Mouse (Mus musculus): Measurements from ENCODE around the gene Vmn1r107. TPM values are rescaled to one million over a fixed set of nuclear protein-coding genes. Genes with fewer than 3 reads are reported as not detected.
"Not testable (repeated sequence)": the region's sequence is repeated elsewhere in the genome, so short reads cannot be mapped to it uniquely, and the experiment has no call there.

The Vmn1r107 gene
- not detected for polyA plus RNA-seq (2012; fragmentation: generic; extraction: Trizol)

DNA sequence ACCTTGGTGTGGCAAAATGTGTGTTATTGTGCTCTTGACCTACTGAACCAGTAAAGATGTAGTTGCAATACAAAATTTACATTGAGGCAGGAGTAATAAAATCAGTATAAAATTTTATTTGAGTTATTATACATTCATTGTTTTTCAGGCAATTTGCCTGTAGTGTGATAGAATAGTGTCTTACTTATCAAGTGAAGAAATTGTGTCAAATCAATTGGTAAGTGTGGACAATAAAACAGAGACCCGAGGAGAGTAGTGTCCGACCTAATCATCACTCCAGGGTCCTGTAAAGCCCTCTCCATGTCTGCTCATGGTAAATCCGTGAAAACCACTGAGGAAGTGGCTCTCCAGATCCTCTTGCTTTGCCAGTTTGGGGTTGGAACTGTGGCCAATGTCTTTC lies at the start of gene Vmn1r107:
Vmn1r107 (plus strand) TSS at position 301 of the 400 bp plus-strand sequence.
- H3ac ChIP-seq (ENCODE audit: control insufficient read depth, insufficient read length); H3K4me3 ChIP-seq; H3K36me3 ChIP-seq (ENCODE audit: control insufficient read depth, insufficient read depth); H3K79me2 ChIP-seq (ENCODE audit: control insufficient read depth, insufficient read depth); H3K27me3 ChIP-seq (ENCODE audit: control insufficient read depth, insufficient read depth, insufficient read length); H3K4me2 ChIP-seq (ENCODE audit: low read depth): not testable (repeated sequence)

DNA sequence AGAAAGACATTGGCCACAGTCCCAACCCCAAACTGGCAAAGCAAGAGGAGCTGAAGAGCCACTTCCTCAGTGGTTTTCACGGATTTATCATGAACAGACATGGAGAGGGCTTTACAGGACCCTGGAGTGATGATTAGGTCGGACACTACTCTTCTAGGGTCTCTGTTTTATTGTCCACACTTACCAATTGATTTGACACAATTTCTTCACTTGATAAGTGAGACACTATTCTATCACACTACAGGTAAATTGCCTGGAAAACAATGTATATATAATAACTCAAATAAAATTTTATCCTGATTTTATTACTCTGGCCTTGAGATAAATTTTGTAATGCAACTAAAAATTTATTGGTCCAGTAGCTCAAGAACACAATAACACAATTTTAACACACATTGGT lies 34.4 kb downstream of the Vmn1r107 start, which contains the start of gene Vmn1r111:
Vmn1r111 (minus strand) TSS at position 101 of the 400 bp plus-strand sequence.
- not testable (repeated sequence) for H3K27me3 ChIP-seq (ENCODE audit: control insufficient read depth, insufficient read depth, insufficient read length); H3K36me3 ChIP-seq (ENCODE audit: control insufficient read depth, insufficient read depth); H3ac ChIP-seq (ENCODE audit: control insufficient read depth, insufficient read length); H3K4me3 ChIP-seq; H3K79me2 ChIP-seq (ENCODE audit: control insufficient read depth, insufficient read depth); H3K4me2 ChIP-seq (ENCODE audit: low read depth)

Other genes starting within 250 kb of the Vmn1r107 start
- not detected for gene Vmn1r101, start 226.3 kb upstream of the Vmn1r107 start, polyA plus RNA-seq (2012; fragmentation: generic; extraction: Trizol)
- gene Gm10670, start 194.0 kb upstream of the Vmn1r107 start, polyA plus RNA-seq (2012; fragmentation: generic; extraction: Trizol): not detected
- gene Vmn1r103, start 158.4 kb upstream of the Vmn1r107 start, polyA plus RNA-seq (2012; fragmentation: generic; extraction: Trizol): not detected
- gene Vmn1r104, start 135.1 kb upstream of the Vmn1r107 start, polyA plus RNA-seq (2012; fragmentation: generic; extraction: Trizol): not detected
- not detected for gene Gm5726, start 123.2 kb upstream of the Vmn1r107 start, polyA plus RNA-seq (2012; fragmentation: generic; extraction: Trizol)
- not detected for gene Gm4141, start 92.7 kb upstream of the Vmn1r107 start, polyA plus RNA-seq (2012; fragmentation: generic; extraction: Trizol)
- not detected for gene Gm4513, start 69.9 kb upstream of the Vmn1r107 start, polyA plus RNA-seq (2012; fragmentation: generic; extraction: Trizol)
- not detected for gene Vmn1r111, start 34.3 kb downstream of the Vmn1r107 start, polyA plus RNA-seq (2012; fragmentation: generic; extraction: Trizol)
- gene Gm10668, start 61.7 kb downstream of the Vmn1r107 start, polyA plus RNA-seq (2012; fragmentation: generic; extraction: Trizol): not detected
- not detected for gene Vmn1r112, start 102.3 kb downstream of the Vmn1r107 start, polyA plus RNA-seq (2012; fragmentation: generic; extraction: Trizol)
- not detected for gene Vmn1r113, start 118.4 kb downstream of the Vmn1r107 start, polyA plus RNA-seq (2012; fragmentation: generic; extraction: Trizol)
- not detected for gene Vmn1r114, start 143.3 kb downstream of the Vmn1r107 start, polyA plus RNA-seq (2012; fragmentation: generic; extraction: Trizol)
- not detected for gene Vmn1r115, start 176.1 kb downstream of the Vmn1r107 start, polyA plus RNA-seq (2012; fragmentation: generic; extraction: Trizol)
- not detected for gene Vmn1r116, start 203.3 kb downstream of the Vmn1r107 start, polyA plus RNA-seq (2012; fragmentation: generic; extraction: Trizol)
- not detected for gene Vmn1r117, start 215.2 kb downstream of the Vmn1r107 start, polyA plus RNA-seq (2012; fragmentation: generic; extraction: Trizol)
- not detected for gene Vmn1r118, start 243.4 kb downstream of the Vmn1r107 start, polyA plus RNA-seq (2012; fragmentation: generic; extraction: Trizol)